Mouse (Mus musculus): ENCODE data around the gene Lmnb2. TPM values are rescaled to one million over a fixed set of nuclear protein-coding genes. Genes with fewer than 3 reads are reported as not detected.
A peak's percentile ranks its signal among the peaks of the same experiment; 100 is the strongest.

Lmnb2 gene
- polyA plus RNA-seq, 1 experiment from 2014 or later, result 48.9 TPM

DNA sequence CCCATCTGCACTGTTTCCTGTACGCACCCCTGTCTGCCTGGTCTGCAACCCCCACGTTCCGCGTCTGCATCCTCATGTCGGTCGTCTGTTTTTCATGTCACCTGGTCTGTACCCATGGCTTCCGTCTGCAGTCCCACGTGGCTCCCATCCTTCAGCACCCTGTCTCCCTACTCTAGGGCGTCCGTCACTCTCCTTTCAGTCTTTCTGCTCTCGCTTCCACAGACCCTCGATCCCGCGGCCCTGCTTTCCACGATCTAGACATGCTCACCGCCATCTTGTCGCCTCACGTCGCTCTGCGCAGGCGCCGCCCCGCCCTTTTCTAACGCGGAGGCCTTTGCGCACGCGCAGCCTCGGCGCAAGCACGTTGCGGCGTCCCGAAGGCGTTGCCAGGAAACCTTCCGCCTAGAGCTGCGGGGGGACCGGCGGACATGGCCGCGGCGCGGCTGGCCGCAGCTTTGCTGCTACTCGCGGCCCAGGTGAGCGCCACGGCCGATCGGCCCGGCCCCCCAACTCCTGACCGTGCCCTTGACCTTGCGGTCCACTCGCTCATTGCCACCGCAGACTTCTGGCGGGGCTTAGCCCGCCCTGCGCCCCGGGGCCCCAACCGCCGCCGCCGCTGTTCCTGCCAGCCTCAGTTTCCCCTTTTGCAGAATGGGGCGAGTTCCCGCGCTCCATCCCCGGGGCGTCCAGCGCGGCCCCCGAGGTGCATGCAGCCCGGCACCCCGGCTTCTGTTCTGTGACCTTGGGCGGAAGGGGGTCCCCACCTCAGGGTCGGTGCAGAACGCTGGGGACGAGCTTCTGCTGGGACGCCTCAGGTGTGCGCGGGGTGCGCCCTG is 62.9 kb downstream of the Lmnb2 start, which contains the start of the genes Lsm7 and Sppl2b:
Gene Lsm7, minus strand, starts transcription at position 297 of the 836 bp plus-strand sequence.
Gene Sppl2b, plus strand, starts transcription at position 363 of the 836 bp plus-strand sequence.
- Histone ChIP-seq H3K9me3 (no peaks in the 10 kb centered on the region), H3K27ac (peak within 1 kb of the TSS; percentile 74), H3K4me3 (peak within 1 kb of the TSS; percentile 82), H3K27me3 (replicated peaks) (no peaks in the 10 kb centered on the region), H3K4me2 (peak within 1 kb of the TSS; percentile 86), H3K36me3 (replicated peaks) (peaks cover 12% of the 10 kb centered on the region), H3K4me1 (peaks cover 41% of the 10 kb centered on the region), H3K9ac (peak within 1 kb of the TSS; percentile 91)
- ATAC-seq (replicated peaks), result peak; percentile 82
- under 1% methylated on average over 81 of the region's 81 CpGs for WGBS

Other genes starting within 250 kb of the Lmnb2 start
- gene Mknk2, start 240.1 kb downstream of the Lmnb2 start, polyA plus RNA-seq (2015; fragmentation: Nextera tagmentation; extraction: Ambion mirVana), result 61.5 and 66.6 TPM in 2 replicates
- gene Mob3a, start 216.3 kb downstream of the Lmnb2 start, polyA plus RNA-seq (2015; fragmentation: Nextera tagmentation; extraction: Ambion mirVana), result 63.4 and 64.3 TPM in 2 replicates
- gene Izumo4, start 216.1 kb downstream of the Lmnb2 start, polyA plus RNA-seq (2015; fragmentation: Nextera tagmentation; extraction: Ambion mirVana), result 42.9 and 50.9 TPM in 2 replicates
- gene Ap3d1, start 176.0 kb downstream of the Lmnb2 start, polyA plus RNA-seq (2015; fragmentation: Nextera tagmentation; extraction: Ambion mirVana), result 117 and 122 TPM in 2 replicates
- 21.0 and 25.9 TPM in 2 replicates for gene Dot1l, start 163.0 kb downstream of the Lmnb2 start, polyA plus RNA-seq (2015; fragmentation: Nextera tagmentation; extraction: Ambion mirVana)
- 60.3 and 62.6 TPM in 2 replicates for gene Sf3a2, start 120.0 kb downstream of the Lmnb2 start, polyA plus RNA-seq (2015; fragmentation: Nextera tagmentation; extraction: Ambion mirVana)
- 130 and 147 TPM in 2 replicates for gene Plekhj1, start 119.6 kb downstream of the Lmnb2 start, polyA plus RNA-seq (2015; fragmentation: Nextera tagmentation; extraction: Ambion mirVana)
- gene Amh, start 113.0 kb downstream of the Lmnb2 start, polyA plus RNA-seq (2015; fragmentation: Nextera tagmentation; extraction: Ambion mirVana), result 0.10 TPM in 2 replicates
- gene Jsrp1, start 104.7 kb downstream of the Lmnb2 start, polyA plus RNA-seq (2015; fragmentation: Nextera tagmentation; extraction: Ambion mirVana), result 0.59 and 1.0 TPM in 2 replicates
- 1,243 and 1,388 TPM in 2 replicates for gene Oaz1, start 91.6 kb downstream of the Lmnb2 start, polyA plus RNA-seq (2015; fragmentation: Nextera tagmentation; extraction: Ambion mirVana)
- 10.4 and 11.7 TPM in 2 replicates for gene Lingo3, start 74.2 kb downstream of the Lmnb2 start, polyA plus RNA-seq (2015; fragmentation: Nextera tagmentation; extraction: Ambion mirVana)
- gene Lsm7, start 63.0 kb downstream of the Lmnb2 start, polyA plus RNA-seq (2015; fragmentation: Nextera tagmentation; extraction: Ambion mirVana), result 214 and 222 TPM in 2 replicates
- 85.5 and 89.5 TPM in 2 replicates for gene Sppl2b, start 63.0 kb downstream of the Lmnb2 start, polyA plus RNA-seq (2015; fragmentation: Nextera tagmentation; extraction: Ambion mirVana)
- 0.23 and 0.41 TPM in 2 replicates for gene Tmprss9, start 46.4 kb downstream of the Lmnb2 start, polyA plus RNA-seq (2015; fragmentation: Nextera tagmentation; extraction: Ambion mirVana)
- 318 and 330 TPM in 2 replicates for gene Timm13, start 17.3 kb downstream of the Lmnb2 start, polyA plus RNA-seq (2015; fragmentation: Nextera tagmentation; extraction: Ambion mirVana)
- 5.5 and 8.2 TPM in 2 replicates for gene Gadd45b, start 11.8 kb upstream of the Lmnb2 start, polyA plus RNA-seq (2015; fragmentation: Nextera tagmentation; extraction: Ambion mirVana)
- 19.0 and 21.2 TPM in 2 replicates for gene Gng7, start 96.7 kb upstream of the Lmnb2 start, polyA plus RNA-seq (2015; fragmentation: Nextera tagmentation; extraction: Ambion mirVana)
- 77.5 and 79.2 TPM in 2 replicates for gene Diras1, start 107.4 kb upstream of the Lmnb2 start, polyA plus RNA-seq (2015; fragmentation: Nextera tagmentation; extraction: Ambion mirVana)
- gene Slc39a3, start 119.2 kb upstream of the Lmnb2 start, polyA plus RNA-seq (2015; fragmentation: Nextera tagmentation; extraction: Ambion mirVana), result 57.2 and 58.0 TPM in 2 replicates
- 353 and 376 TPM in 2 replicates for gene Sgta, start 141.9 kb upstream of the Lmnb2 start, polyA plus RNA-seq (2015; fragmentation: Nextera tagmentation; extraction: Ambion mirVana)
- gene Thop1, start 151.8 kb upstream of the Lmnb2 start, polyA plus RNA-seq (2015; fragmentation: Nextera tagmentation; extraction: Ambion mirVana), result 48.8 and 52.2 TPM in 2 replicates
- gene Creb3l3, start 180.6 kb upstream of the Lmnb2 start, polyA plus RNA-seq (2015; fragmentation: Nextera tagmentation; extraction: Ambion mirVana), result 0.36 and 0.48 TPM in 2 replicates
- 258 and 270 TPM in 2 replicates for gene Map2k2, start 187.7 kb upstream of the Lmnb2 start, polyA plus RNA-seq (2015; fragmentation: Nextera tagmentation; extraction: Ambion mirVana)
- gene Zbtb7a, start 217.0 kb upstream of the Lmnb2 start, polyA plus RNA-seq (2015; fragmentation: Nextera tagmentation; extraction: Ambion mirVana), result 16.2 and 16.7 TPM in 2 replicates
- 59.2 and 66.3 TPM in 2 replicates for gene Pias4, start 249.7 kb upstream of the Lmnb2 start, polyA plus RNA-seq (2015; fragmentation: Nextera tagmentation; extraction: Ambion mirVana)

Measured in midbrain, embryonic 15.5 days (tissue).